Mouse (Mus musculus): ENCODE data around the gene Opa3.
A peak's percentile ranks its signal among the peaks of the same experiment; 100 is the strongest.
"Not testable (repeated sequence)": the region's sequence is repeated elsewhere in the genome, so short reads cannot be mapped to it uniquely, and the experiment has no call there.

Opa3 gene

GRCm38 (mm10) chr7:19281680-19282304, 53.7 kb downstream of the Opa3 start:
- DNase-seq (ENCODE audit: low read depth) = not testable (repeated sequence)

- no peak for DNase-seq (ENCODE audit: low read depth)
Measured at GRCm38 (mm10) chr7:19282385-19282784, 54.3 kb downstream of the Opa3 start, which contains the start of gene Rtn2. Gene Rtn2, plus strand, starts transcription at chr7:19282624.

- no peak for DNase-seq (ENCODE audit: low read depth)
Measured at GRCm38 (mm10) chr7:19282791-19283405, 54.8 kb downstream of the Opa3 start.

GRCm38 (mm10) chr7:19283406-19283804, 55.3 kb downstream of the Opa3 start:
- DNase-seq (ENCODE audit: low read depth) = no peak

GRCm38 (mm10) chr7:19284763-19285162, 56.6 kb downstream of the Opa3 start:
- no peak for DNase-seq (ENCODE audit: low read depth)

- DNase-seq (ENCODE audit: low read depth) = no peak
Measured at GRCm38 (mm10) chr7:19290969-19291596, 62.9 kb downstream of the Opa3 start.

GRCm38 (mm10) chr7:19295503-19296185, 67.5 kb downstream of the Opa3 start:
- DNase-seq (ENCODE audit: low read depth) = peak; percentile 70

- DNase-seq (ENCODE audit: low read depth) = no peak
Measured at GRCm38 (mm10) chr7:19297034-19297433, 68.9 kb downstream of the Opa3 start.

GRCm38 (mm10) chr7:19297794-19298193, 69.7 kb downstream of the Opa3 start:
- no peak for DNase-seq (ENCODE audit: low read depth)

- no peak for DNase-seq (ENCODE audit: low read depth)
Measured at GRCm38 (mm10) chr7:19299194-19299593, 71.1 kb downstream of the Opa3 start.

GRCm38 (mm10) chr7:19300501-19301421, 72.6 kb downstream of the Opa3 start:
- DNase-seq (ENCODE audit: low read depth) = peak; percentile 47

GRCm38 (mm10) chr7:19301461-19302263, 73.5 kb downstream of the Opa3 start:
- no peak for DNase-seq (ENCODE audit: low read depth)

GRCm38 (mm10) chr7:19302264-19303045, 74.3 kb downstream of the Opa3 start:
- no peak for DNase-seq (ENCODE audit: low read depth)

GRCm38 (mm10) chr7:19303046-19303305, 74.8 kb downstream of the Opa3 start:
- DNase-seq (ENCODE audit: low read depth) = no peak

GRCm38 (mm10) chr7:19303770-19304169, 75.6 kb downstream of the Opa3 start:
- DNase-seq (ENCODE audit: low read depth) = no peak

GRCm38 (mm10) chr7:19304501-19305412, 76.6 kb downstream of the Opa3 start:
- no peak for DNase-seq (ENCODE audit: low read depth)

GRCm38 (mm10) chr7:19305413-19305735, 77.2 kb downstream of the Opa3 start:
- no peak for DNase-seq (ENCODE audit: low read depth)
